Mouse (Mus musculus) CH12F3 (cell line): ENCODE results near the gene Zc3h14.

Experiments used
- in situ Hi-C: fragments of 300-500 bp; cut with MboI; formaldehyde crosslinking; loops from 2 replicates; pipeline ENCODE4 v1.14.3; 2020; ENCODE audit warnings: low sequenced_read_pairs

The Zc3h14 gene

DNA sequence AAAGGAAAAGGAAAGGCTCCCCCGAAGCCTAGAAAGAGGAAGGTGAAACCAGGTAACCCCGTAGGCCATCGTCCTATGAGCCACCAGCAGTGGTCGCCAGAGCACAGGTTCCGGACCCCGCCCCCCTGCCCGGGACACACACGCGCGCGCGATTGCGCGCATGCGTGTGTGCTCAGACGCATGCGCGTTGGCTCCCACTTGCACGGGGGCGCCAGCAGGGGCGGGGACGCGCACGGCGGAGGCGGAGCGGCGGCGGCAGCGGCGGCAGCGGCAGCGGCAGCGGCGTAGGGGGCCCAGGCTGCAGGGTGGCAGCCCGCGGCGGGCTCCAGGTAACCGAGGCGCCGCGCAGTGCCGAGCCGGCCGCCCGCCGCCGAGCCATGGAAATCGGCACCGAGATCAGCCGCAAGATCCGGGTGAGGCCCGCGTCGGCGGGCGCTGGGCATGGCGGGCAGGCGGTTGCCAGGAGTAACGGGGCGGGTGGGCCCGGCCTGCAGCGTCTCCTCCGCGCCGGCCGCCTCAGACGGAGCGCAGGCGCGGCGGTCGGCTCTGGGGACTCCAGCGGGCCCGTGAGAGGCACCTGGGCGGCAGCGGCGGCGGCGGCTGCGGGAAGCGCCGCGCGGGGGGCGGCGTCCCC lies at the start of gene Zc3h14:
Gene Zc3h14 (plus strand): TSS at position 219 of the 634 bp plus-strand sequence.
- in situ Hi-C loops, result no loop called here

GRCm38 (mm10) chr12:98697202-98697601 lies 49.6 kb upstream of the Zc3h14 start:
- in situ Hi-C loops, result no loop called here

- in situ Hi-C loops, result no loop called here
These were observed 45.2 kb upstream of the Zc3h14 start for GRCm38 (mm10) chr12:98701564-98701963.

GRCm38 (mm10) chr12:98703554-98703953 lies 43.2 kb upstream of the Zc3h14 start:
- in situ Hi-C loops, result no loop called here

DNA sequence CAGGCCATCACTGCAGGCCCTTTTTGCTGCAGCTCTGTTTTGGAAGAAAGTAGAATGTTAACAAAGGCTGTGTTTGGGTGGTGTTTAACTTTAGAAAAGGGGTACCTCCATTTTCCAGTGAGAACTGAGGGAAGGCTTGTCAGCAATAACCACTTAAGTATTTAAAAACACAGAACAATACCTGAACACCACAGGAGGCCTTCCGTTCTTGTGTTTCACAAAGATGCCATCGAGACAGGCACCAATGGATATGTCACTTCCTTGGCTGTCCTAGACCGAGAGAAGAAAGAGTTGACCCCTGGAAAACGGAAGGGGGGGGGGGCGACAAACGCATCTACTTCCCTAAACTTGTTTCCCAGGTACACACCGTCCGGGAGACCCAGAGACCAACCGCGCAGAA lies 42.8 kb upstream of the Zc3h14 start:
- in situ Hi-C loops, result no loop called here

- in situ Hi-C loops, result no loop called here
These were observed 33.9 kb upstream of the Zc3h14 start for GRCm38 (mm10) chr12:98712819-98713218.

DNA sequence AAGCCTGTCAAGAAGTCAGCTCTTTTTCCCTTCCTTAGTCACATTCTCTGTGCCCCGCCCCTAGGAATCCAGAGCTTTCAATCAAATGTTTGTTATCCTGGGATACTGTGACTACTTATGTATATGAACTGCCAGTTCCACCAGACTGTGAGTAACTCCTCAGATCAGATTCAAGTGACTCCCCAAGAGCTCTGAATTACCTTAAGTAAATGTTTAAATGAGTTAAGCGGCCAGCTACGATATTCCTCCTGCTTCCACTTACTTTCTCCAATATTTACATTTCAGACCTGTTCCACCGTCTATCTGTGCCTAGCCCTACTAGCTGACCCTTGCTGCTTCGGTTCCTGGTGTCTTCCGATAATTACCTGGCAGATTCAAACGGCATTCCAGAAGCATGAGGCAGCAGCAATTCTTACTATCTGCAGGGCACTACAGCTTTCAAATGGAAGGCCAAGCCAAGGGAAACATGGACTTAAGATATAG lies 33.1 kb upstream of the Zc3h14 start:
- in situ Hi-C loops, result no loop called here

DNA sequence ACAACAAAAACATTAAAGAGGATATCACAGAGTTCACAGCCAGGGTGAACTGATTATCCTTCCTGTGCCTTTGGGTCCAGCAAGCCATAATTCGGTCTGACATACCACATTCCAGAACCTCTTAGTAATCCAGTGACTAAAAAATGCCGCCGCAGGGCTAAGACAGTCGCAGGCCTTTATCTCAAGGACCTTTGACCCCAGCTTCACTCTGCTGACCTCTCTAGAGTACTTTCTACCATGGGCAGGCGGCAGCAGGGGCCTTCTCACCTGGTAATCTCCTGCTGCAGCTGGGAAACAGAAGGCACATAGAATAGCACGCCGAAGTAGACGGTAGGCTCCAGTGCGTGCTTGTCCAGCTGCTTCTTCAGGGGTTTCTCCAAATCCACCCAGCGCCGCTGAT lies 32.0 kb upstream of the Zc3h14 start:
- in situ Hi-C loops, result no loop called here

DNA sequence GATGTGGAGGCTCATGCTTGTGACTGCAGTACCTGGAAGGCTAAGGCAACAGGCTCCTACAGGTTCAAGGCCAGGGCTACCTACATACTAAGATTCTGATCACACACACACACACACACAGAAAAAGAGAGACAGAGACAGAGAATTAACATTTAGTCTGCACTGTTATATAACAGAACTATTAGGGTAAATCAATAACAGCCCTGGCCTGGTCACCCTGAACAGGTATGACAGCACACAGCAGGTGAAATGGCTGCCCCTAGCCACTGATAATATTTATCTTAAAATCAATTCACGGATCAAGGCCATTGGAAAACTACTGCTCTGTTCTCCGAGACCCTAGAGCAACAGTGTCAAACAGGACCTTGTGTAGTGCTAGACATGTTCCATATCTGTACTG lies 30.6 kb upstream of the Zc3h14 start:
- in situ Hi-C loops, result no loop called here

- in situ Hi-C loops, result no loop called here
These were observed 26.1 kb upstream of the Zc3h14 start for GRCm38 (mm10) chr12:98720628-98721027.

DNA sequence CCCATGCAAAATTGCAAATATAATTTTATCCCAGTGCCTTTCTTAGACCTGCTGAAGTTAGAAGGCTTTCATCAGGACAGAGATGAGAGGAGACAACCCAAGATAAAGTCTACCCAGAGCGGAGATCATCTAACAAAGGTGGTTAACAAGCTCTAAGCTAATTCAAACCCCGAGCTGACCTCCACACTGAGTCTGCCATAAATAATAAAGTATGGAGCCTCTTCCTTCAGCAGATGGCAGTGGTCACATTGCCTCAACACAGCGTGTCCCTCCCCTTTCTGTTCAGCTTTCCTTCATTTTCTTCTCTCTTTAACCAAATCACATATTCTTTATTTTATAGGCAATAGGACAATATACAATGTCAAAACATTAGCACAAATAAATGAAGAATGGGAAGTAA lies 25.7 kb upstream of the Zc3h14 start:
- in situ Hi-C loops, result no loop called here

DNA sequence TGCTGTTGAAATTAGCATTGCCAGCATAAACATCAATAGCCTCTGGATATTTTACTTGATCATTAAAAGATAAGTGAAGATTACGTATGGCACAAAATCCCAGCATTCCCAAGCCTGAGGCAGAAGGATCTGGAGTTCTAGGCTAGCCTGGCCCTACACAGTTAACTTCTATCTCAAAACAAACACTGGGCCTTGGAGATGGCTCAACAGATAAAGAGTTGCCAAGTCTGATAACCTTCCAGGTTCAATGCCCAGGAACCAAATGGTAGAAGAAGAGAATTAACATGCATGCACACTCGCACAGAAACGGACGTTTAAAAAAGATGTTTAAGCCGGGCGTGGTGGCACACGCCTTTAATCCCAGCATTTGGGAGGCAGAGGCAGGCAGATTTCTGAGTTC lies 22.5 kb upstream of the Zc3h14 start:
- in situ Hi-C loops, result no loop called here

DNA sequence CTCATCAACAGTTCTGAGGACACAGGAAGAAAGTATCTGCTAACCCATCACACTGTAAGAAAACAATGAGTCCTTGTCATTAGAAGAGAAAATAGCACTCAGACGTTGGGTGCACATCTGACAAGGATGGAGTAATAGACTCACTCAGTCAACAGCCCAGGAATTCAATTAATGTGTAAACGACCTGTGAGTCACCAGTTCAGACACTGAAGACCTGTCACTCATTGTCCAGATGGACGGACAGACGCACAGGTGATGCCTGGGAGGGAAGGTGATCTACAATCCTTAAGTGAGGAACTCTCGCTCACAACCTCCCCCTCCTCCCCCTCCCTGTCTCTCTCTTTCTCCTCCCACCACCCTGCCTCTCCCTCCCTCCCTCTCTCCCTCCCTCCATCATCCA lies 21.8 kb upstream of the Zc3h14 start:
- in situ Hi-C loops, result no loop called here

DNA sequence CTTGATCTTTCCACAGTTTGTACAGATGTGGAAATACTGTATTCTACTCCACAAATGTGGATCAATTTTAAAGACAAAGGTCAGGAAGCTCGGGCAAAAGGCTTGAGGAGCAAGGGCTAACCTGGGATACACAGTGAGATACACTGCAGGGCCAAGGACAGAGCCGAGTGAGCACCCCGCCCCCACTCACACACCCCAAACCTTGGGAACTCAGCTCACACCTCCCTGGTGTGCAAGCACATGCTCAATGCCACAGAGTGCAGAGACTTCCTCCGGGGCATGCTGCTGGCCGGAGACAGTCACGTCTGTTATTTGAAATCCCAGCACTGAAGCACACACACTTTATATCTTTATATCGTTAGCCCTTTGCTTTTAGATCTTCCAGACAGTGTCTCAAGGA lies 20.7 kb upstream of the Zc3h14 start:
- in situ Hi-C loops, result no loop called here

DNA sequence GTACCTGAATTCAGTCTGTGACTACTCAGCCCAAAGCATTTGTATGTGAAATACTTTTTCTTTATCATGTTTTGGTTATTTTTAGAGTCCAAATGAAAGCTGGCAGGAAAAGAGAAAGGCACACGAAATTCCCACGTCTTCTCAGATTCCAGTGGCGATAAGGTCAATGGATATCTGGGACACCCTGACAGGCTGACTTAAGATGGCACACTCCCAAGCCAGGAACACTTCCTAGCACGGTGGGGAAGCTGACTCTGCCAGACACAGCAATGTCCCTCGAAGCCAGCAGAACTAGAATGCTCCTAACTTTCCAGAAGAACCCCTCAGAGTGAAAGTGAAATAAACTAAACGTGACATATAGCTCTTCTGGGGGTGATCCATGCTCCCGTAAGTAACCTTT lies 19.6 kb upstream of the Zc3h14 start:
- in situ Hi-C loops, result no loop called here

GRCm38 (mm10) chr12:98730682-98731081 lies 16.1 kb upstream of the Zc3h14 start:
- in situ Hi-C loops, result no loop called here

DNA sequence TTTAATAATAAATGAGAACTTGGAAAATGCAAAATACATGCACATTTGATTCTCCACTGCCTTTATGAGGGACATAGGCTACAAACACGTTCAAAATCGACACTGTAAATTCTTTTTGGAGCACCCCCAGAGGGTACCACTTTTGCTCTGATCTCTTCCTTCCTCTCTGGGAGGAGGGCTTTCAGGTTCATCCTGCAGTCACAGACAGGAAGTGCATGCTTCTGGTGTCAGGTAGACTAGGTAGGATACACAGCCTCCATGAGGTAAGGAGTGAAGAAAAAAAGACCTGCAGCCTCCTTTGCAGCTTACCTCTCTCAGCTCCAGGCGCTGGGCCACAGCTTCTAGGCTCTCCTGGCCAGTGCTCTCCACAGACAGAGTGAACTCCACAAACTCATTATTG lies 13.6 kb upstream of the Zc3h14 start:
- in situ Hi-C loops, result no loop called here

DNA sequence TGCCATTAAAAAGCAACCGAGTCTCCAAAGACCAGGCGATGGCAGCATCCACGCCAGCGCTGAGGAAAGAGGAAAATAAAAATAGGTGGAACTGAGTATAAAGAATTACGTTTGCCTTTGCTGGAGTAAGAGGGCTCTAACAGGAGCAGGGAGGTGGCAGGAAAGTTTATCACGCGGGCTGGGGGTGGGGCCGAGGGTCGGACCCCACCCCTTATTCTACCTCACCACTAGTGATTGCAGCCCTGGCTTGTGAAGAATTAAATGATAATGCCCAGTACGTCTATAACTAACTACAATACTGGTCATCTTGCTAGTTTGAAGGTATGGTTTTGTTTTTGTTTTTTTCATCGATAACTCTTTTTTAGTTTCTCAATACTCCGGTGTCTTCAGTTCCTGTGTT lies 13.0 kb upstream of the Zc3h14 start:
- in situ Hi-C loops, result no loop called here

GRCm38 (mm10) chr12:98734246-98734879 lies 12.4 kb upstream of the Zc3h14 start:
- in situ Hi-C loops, result no loop called here

DNA sequence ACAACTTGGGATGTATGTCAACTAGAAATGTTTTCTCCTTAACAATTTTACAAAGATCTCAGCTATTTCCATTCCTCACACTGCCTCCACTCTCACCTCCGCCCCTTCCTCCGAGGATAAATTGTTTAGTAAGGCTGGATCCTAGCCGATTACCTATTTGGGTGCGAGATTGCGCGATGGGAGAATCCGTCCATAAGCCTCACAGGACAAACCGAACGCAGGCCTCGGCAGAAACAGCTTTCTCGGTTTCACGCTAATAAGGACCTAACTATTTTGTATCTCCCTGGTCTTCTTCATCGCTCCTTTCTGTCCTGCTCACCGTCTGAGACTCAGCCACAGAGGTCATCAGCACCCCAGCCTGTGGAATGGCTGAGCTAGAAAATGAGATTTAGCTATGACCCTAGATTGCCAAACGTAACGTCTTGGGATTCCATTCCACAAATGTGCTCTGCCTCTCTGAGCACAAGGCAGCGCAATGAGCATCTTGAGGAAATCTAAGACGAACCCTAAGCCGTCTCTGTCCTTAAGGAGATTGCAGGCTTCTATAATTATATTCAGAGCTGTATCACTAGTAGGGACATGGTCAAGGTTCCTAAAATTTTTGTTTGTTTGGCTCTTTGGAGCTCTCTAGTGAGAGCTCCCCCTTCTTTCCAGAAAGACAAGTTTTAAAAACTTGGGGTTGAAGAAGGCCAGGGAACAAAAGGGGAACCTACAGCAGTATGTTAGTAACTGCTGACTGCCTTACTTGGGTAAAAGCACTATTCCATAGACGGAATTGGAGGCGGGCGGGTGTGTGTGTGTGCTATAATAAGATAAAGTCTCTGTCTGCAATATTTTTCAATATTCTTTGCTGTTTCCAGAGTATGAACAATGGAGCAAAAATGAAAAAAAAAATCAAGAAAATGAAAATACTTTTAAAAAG lies 11.6 kb upstream of the Zc3h14 start:
- in situ Hi-C loops, result no loop called here

DNA sequence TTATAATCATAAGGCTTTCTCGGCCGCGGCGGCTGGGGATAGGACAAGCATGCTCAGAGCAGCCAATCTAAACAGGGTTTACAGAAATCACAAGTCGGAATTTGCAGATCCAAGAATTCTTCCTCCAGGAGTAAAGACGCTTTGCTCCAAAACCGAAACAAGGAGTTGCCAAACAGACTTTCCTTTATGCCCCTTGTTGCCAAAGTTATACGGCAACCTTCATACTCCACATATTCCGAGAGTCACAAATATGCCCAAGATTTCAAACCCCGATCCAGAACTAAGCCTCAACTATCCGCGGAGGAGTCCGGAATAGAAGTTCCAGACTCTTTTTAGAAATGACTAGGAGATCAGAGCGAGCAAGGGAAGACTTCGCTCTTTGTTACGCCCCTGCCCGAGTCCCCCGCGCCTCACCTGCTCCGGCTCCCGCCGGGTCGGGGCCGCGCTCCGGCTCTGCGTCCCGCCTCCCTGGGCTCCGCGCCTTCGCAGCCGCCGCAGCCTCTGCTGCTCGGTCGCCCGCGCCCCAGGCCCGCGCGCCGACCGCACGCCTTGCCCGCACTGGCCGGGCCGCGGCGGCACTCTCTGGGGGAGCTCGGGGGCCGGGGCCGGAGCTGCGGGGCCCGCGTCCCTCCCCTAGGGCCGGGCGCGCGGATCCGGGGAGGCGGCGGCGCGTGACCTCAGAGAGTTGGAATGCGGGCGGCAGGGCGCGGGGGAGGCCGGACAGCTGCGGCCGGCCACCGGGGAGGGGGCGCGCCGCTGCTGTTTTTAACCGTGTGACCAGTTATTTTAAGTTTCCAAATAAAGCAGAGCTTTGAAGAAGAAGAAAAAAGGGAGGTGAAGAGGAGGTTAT lies 9.6 kb upstream of the Zc3h14 start, which contains the start of gene Ptpn21:
Gene Ptpn21 (minus strand): TSS at position 455 of the 850 bp plus-strand sequence.
- in situ Hi-C loops, result no loop called here
